Mouse (Mus musculus): ENCODE results near the gene Hk1. TPM values are rescaled to one million over a fixed set of nuclear protein-coding genes. Genes with fewer than 3 reads are reported as not detected.

The Hk1 gene
- polyA plus RNA-seq, 1 experiment from 2014 or later = 31.7 TPM

GRCm38 (mm10) chr10:62310259-62311039 lies 69.3 kb downstream of the Hk1 start:
- Histone ChIP-seq H3K4me3 (no peak overlapping the region), H3K9me3 (0 out of 2 replicates have a peak, but pooled peaks cover 6% of the 10 kb centered on the region), H3K27ac (replicated peaks) (peak overlapping the region; percentile 12; the same call in 1 of the 2 replicates), H3K4me1 (peaks cover 58% of the 10 kb centered on the region), H3K27me3 (replicated peaks; ENCODE audit: low read depth, poor library complexity, severe bottlenecking) (no peaks in the 10 kb centered on the region), H3K36me3 (replicated peaks) (no peaks in the 10 kb centered on the region)
- 81% methylated on average over 10 of the region's 10 CpGs for WGBS
- DNase-seq (ENCODE audit: low spot score) = no peak

- 0 out of 2 replicates have a peak overlapping the region, but pooled peaks have one; percentile 12 for H3K27ac ChIP-seq (replicated peaks)
- H3K36me3 ChIP-seq (replicated peaks) = peaks cover under 1% of the 10 kb centered on the region; the same call in 1 of the 2 replicates
- no peak for DNase-seq (ENCODE audit: low spot score)
- 86% methylated on average over 5 of the region's 5 CpGs for WGBS
- H3K4me3 ChIP-seq = no peak overlapping the region
- H3K27me3 ChIP-seq (replicated peaks; ENCODE audit: low read depth, poor library complexity, severe bottlenecking) = no peaks in the 10 kb centered on the region
- 0 out of 2 replicates have a peak, but pooled peaks cover 6% of the 10 kb centered on the region for H3K9me3 ChIP-seq
- peaks cover 56% of the 10 kb centered on the region for H3K4me1 ChIP-seq
Measured at GRCm38 (mm10) chr10:62309593-62309992, 70.1 kb downstream of the Hk1 start.

- Histone ChIP-seq H3K4me3 (no peak overlapping the region), H3K9me3 (0 out of 2 replicates have a peak, but pooled peaks cover 6% of the 10 kb centered on the region), H3K27ac (replicated peaks) (peak overlapping the region; percentile 61), H3K36me3 (replicated peaks) (peaks cover 5% of the 10 kb centered on the region; the same call in 1 of the 2 replicates), H3K27me3 (replicated peaks; ENCODE audit: low read depth, poor library complexity, severe bottlenecking) (no peaks in the 10 kb centered on the region), H3K4me1 (peaks cover 51% of the 10 kb centered on the region)
- peak; percentile 59 for DNase-seq (ENCODE audit: low spot score)
- WGBS = 53% methylated on average over 11 of the region's 11 CpGs
Measured at GRCm38 (mm10) chr10:62308896-62309491, 70.7 kb downstream of the Hk1 start.

GRCm38 (mm10) chr10:62306483-62306882 lies 73.2 kb downstream of the Hk1 start:
- Histone ChIP-seq H3K4me3 (no peak overlapping the region), H3K36me3 (replicated peaks) (peaks cover 10% of the 10 kb centered on the region; the same call in 1 of the 2 replicates), H3K4me1 (peaks cover 36% of the 10 kb centered on the region), H3K9me3 (0 out of 2 replicates have a peak, but pooled peaks cover 6% of the 10 kb centered on the region), H3K27ac (replicated peaks) (peak overlapping the region; percentile 59; the same call in 1 of the 2 replicates), H3K27me3 (replicated peaks; ENCODE audit: low read depth, poor library complexity, severe bottlenecking) (no peaks in the 10 kb centered on the region)
- DNase-seq (ENCODE audit: low spot score) = peak; percentile 17
- WGBS = 37% methylated on average over 3 of the region's 3 CpGs

- H3K27ac ChIP-seq (replicated peaks) = 0 out of 2 replicates have a peak overlapping the region, but pooled peaks have one; percentile 1
- WGBS = 86% methylated on average over 6 of the region's 6 CpGs
- DNase-seq (ENCODE audit: low spot score) = no peak
- 0 out of 2 replicates have a peak, but pooled peaks cover 6% of the 10 kb centered on the region for H3K9me3 ChIP-seq
- peaks cover 26% of the 10 kb centered on the region for H3K4me1 ChIP-seq
- peaks cover 10% of the 10 kb centered on the region; the same call in 1 of the 2 replicates for H3K36me3 ChIP-seq (replicated peaks)
- no peaks in the 10 kb centered on the region for H3K27me3 ChIP-seq (replicated peaks; ENCODE audit: low read depth, poor library complexity, severe bottlenecking)
- no peak overlapping the region for H3K4me3 ChIP-seq
Measured at GRCm38 (mm10) chr10:62305090-62305489, 74.6 kb downstream of the Hk1 start.

- no peak for DNase-seq (ENCODE audit: low spot score)
- peaks cover 7% of the 10 kb centered on the region; the same call in 1 of the 2 replicates for H3K4me1 ChIP-seq
- H3K36me3 ChIP-seq (replicated peaks) = peaks cover 17% of the 10 kb centered on the region
- 87% methylated on average over 23 of the region's 23 CpGs for WGBS
- H3K27me3 ChIP-seq (replicated peaks; ENCODE audit: low read depth, poor library complexity, severe bottlenecking) = no peaks in the 10 kb centered on the region
- H3K9me3 ChIP-seq = no peaks in the 10 kb centered on the region
- H3K27ac ChIP-seq (replicated peaks) = no peak overlapping the region
- H3K4me3 ChIP-seq = no peak overlapping the region
Measured at GRCm38 (mm10) chr10:62300006-62300827, 79.5 kb downstream of the Hk1 start.

GRCm38 (mm10) chr10:62296086-62296872 lies 83.4 kb downstream of the Hk1 start:
- 65% methylated on average over 25 of the region's 26 CpGs for WGBS
- no peak for DNase-seq (ENCODE audit: low spot score)
- H3K9me3 ChIP-seq = no peaks in the 10 kb centered on the region
- no peak overlapping the region for H3K4me3 ChIP-seq
- H3K36me3 ChIP-seq (replicated peaks) = peaks cover 14% of the 10 kb centered on the region
- H3K4me1 ChIP-seq = peaks cover 7% of the 10 kb centered on the region; the same call in 1 of the 2 replicates
- no peaks in the 10 kb centered on the region for H3K27me3 ChIP-seq (replicated peaks; ENCODE audit: low read depth, poor library complexity, severe bottlenecking)
- H3K27ac ChIP-seq (replicated peaks) = no peak overlapping the region

GRCm38 (mm10) chr10:62294112-62294511 lies 85.6 kb downstream of the Hk1 start:
- Histone ChIP-seq H3K36me3 (replicated peaks) (peaks cover 22% of the 10 kb centered on the region), H3K4me1 (peaks cover 7% of the 10 kb centered on the region; the same call in 1 of the 2 replicates), H3K9me3 (no peaks in the 10 kb centered on the region), H3K27ac (replicated peaks) (no peak overlapping the region), H3K4me3 (no peak overlapping the region), H3K27me3 (replicated peaks; ENCODE audit: low read depth, poor library complexity, severe bottlenecking) (no peaks in the 10 kb centered on the region)
- no peak for DNase-seq (ENCODE audit: low spot score)
- WGBS = 84% methylated on average over 4 of the region's 4 CpGs

- H3K4me3 ChIP-seq = no peak overlapping the region
- no peaks in the 10 kb centered on the region for H3K27me3 ChIP-seq (replicated peaks; ENCODE audit: low read depth, poor library complexity, severe bottlenecking)
- DNase-seq (ENCODE audit: low spot score) = no peak
- H3K4me1 ChIP-seq = 0 out of 2 replicates have a peak, but pooled peaks cover 5% of the 10 kb centered on the region
- no peaks in the 10 kb centered on the region for H3K9me3 ChIP-seq
- no peak overlapping the region for H3K27ac ChIP-seq (replicated peaks)
- H3K36me3 ChIP-seq (replicated peaks) = peaks cover 40% of the 10 kb centered on the region
- 72% methylated on average over 6 of the region's 6 CpGs for WGBS
Measured at GRCm38 (mm10) chr10:62287460-62288124, 92.1 kb downstream of the Hk1 start.

GRCm38 (mm10) chr10:62283206-62283792 lies 96.4 kb downstream of the Hk1 start:
- no peak for DNase-seq (ENCODE audit: low spot score)
- H3K27me3 ChIP-seq (replicated peaks; ENCODE audit: low read depth, poor library complexity, severe bottlenecking) = no peaks in the 10 kb centered on the region
- peaks cover 55% of the 10 kb centered on the region for H3K36me3 ChIP-seq (replicated peaks)
- peaks cover 6% of the 10 kb centered on the region; the same call in 1 of the 2 replicates for H3K9me3 ChIP-seq
- no peak overlapping the region for H3K27ac ChIP-seq (replicated peaks)
- 0 out of 2 replicates have a peak, but pooled peaks cover 7% of the 10 kb centered on the region for H3K4me1 ChIP-seq
- WGBS = 83% methylated on average over 4 of the region's 4 CpGs
- no peak overlapping the region for H3K4me3 ChIP-seq

- no peaks in the 10 kb centered on the region for H3K27me3 ChIP-seq (replicated peaks; ENCODE audit: low read depth, poor library complexity, severe bottlenecking)
- 40% methylated on average over 9 of the region's 9 CpGs for WGBS
- peaks cover 6% of the 10 kb centered on the region; the same call in 1 of the 2 replicates for H3K9me3 ChIP-seq
- no peak overlapping the region; the same call in 1 of the 2 replicates for H3K27ac ChIP-seq (replicated peaks)
- no peak for DNase-seq (ENCODE audit: low spot score)
- 0 out of 2 replicates have a peak, but pooled peaks cover 7% of the 10 kb centered on the region for H3K4me1 ChIP-seq
- H3K36me3 ChIP-seq (replicated peaks) = peaks cover 55% of the 10 kb centered on the region
- no peak overlapping the region for H3K4me3 ChIP-seq
Measured at GRCm38 (mm10) chr10:62282782-62283181, 96.9 kb downstream of the Hk1 start.

Data from embryonic facial prominence, embryonic 10.5 days (tissue).